Mouse (Mus musculus) embryo, embryonic 9.5 days (tissue): ENCODE measurements around the gene Rnf223.

Source experiments
- DNase-seq: peaks from one replicate; pipeline ENCODE4 v3.0.0-alpha.2; 2017; ENCODE audit errors: extremely low spot score

The Rnf223 gene

DNA sequence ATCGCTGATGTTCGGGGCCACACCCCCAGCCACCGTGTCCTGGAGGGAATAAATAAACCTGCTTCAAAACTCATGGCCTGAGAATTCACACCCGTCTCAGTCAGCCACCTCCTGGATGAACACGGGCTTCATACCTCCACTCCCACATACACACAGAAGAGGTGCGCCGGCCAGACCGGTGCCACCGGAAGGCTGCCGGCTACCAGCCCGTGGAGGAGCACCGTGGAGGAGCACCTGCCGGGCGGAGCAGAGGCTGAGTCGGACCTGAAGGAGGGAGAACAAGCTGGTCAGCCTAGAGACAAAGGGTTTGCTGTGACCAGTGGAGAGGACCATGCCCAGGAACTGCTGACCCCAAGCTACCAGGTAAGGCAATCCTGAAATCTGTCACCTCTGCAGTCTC, at the start of gene Rnf223:
TSS of gene Rnf223 (plus strand) at position 78 of the 400 bp plus-strand sequence.
- no peak for DNase-seq

DNA sequence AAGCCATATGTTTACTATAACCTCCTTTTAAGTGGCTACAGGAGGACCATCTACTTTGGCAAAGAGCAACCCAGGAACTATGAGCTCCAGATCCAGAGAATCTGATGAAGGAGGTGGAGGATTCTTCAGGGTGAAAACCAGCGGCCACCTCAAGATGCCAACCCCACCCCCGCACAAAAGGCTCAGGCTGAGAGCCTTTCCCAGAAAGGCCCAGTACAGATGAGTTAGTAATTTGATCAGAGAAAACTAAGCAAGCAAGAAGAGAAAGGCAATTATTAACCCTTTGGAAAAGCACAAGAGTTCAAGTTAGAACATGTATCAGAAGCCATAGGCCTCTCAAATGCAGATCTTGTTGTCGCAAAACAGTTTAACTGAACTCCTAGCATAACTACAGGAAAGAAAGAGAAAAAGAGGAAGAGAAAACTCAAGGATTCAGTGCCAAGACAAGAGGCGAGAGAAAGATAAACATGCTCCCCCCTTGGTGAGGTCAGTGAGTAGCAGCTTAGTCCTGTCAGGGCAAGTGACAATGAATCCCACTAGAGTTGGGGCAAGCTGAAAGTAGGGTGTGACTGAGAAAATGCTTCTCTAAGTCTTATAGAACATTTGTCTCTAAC, 47.6 kb upstream of the Rnf223 start:
- DNase-seq = no peak

DNA sequence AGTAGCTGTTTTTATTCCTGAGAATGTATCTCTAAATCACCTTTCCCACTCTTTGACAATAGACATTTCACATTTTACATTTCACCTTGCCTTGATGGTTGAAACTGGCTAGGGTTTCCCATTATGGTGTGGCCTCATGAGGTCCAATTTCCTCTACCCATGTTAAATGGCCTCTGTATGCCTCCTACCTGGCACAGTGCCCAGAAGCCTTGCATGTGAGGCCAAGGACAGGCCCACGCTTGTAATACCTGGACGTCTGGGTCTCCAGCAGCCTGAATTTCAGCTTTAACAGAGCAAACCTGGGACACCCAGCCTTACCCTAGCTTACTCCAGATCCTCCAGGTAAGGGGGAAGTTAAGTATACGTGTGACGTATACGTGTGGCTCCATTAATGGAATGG, 47.0 kb upstream of the Rnf223 start:
- DNase-seq = no peak

DNA sequence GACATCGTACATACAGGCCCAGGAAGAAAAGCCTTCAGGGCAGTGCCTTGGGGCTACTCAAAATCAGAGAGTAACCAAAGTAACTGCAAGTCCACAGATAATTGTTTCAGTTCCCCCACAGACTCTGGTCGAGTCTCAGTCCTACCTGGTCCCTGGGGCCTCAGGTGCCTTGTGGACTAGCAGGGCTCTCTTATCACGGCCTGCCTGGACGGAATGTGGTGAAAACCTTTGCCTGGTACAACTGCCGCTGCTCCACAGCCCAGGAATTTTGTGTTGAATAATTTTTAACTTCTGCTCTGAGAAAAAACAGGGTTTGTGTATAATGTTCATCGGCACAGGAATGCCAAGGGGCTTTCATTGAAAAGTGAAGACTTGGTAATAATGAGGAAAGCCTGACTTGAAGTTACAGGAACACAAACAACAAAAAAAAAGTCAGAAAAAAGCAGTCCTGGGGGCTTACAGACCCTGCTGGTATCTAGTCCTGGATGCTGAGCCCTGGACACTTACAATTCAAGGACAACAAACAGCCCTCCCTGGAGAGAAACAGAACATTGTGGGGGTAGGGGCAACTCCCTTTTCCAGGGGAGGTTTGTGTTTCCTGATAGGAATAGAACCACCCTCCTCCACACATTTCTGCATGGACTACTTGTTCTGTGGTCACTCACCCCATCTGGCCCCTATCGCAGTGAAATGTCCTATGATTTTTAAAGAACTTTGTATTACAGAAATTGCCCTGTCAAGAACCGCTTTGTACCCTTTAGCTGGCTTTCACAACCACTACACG, 46.0 kb upstream of the Rnf223 start:
- DNase-seq = no peak

DNA sequence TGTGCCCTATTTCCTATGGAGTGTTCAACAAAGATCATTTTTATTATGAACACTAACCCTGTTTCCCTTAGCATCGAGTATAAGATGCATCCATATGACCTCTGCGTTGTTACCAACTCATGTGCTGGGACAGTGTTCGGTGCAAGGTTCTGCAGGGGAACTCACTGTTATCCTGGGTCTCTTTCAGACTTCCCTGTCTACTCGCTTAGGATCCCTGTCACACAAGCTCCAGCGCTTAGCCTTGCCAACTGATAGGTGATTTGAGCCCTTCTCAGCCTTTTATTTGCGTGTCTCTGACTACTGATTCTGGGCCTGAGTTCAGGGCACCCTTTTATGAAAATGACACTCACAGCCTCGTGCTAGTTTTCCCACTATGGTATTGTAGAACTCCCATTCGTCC, 45.1 kb upstream of the Rnf223 start:
- no peak for DNase-seq

DNA sequence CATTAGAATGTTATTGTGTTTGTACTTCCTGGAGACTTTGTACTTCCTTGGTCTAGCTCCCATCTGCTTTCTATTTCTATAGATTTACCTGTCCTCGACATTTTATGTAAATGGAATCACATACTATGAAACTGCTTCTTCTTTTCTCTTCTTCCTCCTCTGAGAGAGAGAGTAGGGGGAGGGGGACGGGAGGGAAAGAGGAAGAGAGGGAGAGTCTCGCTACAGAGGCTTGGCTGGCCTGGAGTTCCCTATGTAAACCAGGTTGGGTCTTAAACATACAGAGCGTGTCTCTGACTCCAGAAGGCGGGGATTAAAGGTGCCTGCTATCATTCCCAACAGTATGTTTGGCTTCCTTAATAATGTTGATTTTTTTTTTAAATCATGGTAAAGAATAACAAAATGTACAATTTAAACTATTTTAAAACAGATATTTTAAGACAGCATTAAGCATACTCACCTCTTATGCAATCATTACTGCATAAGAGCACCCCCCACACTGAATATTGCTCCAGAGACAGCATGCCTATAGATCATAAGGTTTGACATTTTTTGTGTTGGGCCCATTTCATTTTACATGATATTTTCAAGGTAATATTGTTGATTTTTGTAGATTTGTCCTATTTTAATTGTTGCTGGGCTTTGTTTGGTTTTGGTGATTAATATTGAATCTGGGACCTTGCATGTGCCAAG, 42.8 kb upstream of the Rnf223 start:
- DNase-seq = no peak

DNA sequence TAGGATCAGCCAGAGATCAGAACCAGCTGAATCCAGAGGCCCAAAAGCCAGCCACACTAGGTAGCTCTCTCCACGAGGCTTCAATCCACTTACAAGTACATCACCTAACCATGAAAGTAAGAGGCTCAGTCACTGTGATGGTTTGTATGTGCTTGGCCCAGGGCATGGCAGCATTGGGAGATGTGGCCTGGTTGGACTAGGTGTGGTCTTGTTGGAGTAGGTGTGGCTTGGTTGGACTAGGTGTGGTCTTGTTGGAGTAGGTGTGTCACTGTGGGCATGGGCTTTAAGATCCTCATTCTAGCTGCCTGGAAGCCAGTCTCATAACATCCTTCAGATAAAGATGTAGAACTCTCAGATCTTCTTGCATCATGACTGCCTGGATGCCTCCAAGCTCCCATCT, 39.1 kb upstream of the Rnf223 start:
- DNase-seq = no peak

DNA sequence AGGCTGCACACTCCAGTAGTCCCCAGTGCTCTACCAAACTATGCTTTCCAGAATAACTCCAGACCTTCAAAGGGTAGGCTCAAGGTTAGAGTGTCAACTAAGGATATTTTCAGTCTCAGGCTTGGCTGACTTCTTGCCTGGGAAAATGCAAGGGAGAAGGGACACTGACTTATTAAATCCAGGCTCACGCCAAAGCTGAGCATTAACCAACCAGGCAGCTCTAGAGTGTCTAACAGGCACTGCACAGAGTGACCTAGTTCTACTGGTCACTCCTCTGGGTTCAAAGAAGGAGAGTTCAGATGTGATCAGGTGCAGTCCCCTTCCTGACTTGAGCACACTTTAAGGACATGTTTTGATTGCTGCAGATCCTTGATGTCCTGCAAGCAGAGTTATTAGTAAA, 37.5 kb upstream of the Rnf223 start:
- no peak for DNase-seq

DNA sequence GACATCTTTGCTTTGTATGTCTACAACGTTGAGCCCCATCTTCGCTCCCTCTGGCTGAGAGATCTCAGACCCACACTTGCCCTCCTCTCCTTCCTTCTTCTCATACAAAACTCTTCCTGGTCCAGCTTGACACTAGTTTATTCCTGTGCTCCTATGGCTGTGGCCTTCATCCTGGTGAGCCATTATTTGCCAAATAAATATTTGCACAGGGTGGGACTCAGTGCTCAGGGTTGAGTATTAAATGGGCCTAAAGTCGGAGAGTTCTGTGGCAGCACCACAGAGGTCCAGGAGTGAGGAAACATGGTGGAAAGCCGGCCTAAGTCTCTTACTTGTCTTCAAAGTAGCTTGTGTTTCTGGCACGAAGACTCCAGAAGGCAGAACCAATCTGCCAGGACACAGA, 36.6 kb upstream of the Rnf223 start:
- DNase-seq = no peak

DNA sequence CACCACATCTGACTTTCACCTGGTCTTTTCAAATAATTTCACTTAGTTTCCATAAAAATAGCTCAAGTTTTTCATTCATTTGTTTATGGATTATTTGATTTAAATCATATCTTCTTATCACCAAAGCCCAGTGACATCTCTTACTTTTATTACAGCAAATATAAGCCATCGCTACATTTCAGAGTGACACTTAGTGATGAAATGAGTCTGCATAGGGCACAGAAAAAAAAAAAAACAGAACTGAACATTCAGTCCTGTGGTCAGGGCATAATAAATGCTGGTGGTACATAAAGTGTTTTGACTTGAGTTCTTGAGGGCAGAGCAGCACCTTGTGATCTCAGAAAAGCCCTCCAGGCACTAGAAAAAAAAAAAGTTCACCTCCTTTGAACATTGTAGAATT, 34.1 kb upstream of the Rnf223 start:
- no peak for DNase-seq

DNA sequence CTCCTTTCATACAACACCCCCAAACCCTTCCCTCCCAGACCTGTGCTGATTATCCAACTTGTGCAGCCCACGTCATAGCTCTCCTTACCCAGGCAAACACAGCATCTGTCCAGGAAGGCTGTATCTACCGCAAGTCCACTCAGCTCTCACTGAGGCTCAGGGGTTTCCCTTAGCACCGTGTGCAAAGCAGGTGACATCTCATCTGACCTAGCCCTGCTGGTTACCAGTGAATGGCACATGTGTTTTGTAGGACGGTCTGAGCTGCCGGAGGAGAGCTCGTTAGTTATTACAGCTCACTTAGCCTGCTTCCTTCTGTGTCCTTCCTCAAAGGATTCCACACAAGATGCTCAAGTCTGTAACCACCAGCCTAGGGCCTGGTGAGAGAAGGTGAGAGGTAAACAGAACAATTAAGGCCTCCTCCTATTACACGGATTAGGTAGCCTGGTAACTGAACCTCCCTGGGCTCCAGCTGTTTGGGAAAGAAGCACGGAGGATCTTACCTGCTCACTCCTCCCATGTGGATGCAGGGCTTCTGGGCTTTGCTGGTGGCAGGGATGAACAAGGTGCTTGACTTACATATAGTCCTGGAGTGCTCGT, 32.4 kb upstream of the Rnf223 start:
- no peak for DNase-seq

DNA sequence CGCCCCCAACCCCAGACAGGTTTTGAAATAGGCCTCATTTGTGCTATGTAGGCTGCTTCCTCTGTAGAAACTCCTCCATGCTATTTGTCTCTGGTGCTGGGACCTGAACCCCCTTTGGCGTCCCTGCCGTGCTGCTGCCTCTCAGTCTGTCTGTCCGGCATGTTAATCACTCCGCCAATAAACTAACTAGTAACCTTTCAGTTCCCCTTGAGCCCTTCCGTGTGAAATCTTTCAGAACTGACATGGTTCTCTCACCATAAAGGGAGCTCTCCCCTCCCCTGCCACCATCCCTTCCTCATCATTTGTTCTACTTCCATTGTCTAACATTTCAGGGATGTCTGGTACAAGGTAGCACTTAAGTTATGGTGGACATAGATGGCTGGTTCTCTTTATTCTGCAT, 30.9 kb upstream of the Rnf223 start:
- DNase-seq = no peak

DNA sequence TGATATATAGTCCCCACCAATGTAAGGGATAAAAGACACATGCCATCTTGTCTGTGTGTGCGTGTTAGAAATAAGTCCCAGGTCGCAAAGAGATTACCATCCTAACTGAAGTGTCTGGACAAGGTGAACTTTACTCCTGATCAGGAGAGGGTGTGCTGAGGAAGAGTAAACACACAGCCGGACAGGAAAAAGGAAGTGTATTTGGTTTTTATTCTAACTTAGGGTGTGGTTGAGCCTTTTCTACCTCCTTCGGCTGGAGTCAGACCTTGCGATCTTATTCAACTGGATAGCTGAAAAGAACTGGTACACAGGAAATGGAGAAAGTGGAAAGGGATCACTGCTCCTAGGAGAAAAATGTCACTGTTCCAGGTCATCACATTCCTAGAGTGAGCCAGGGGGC, 29.8 kb upstream of the Rnf223 start:
- no peak for DNase-seq

DNA sequence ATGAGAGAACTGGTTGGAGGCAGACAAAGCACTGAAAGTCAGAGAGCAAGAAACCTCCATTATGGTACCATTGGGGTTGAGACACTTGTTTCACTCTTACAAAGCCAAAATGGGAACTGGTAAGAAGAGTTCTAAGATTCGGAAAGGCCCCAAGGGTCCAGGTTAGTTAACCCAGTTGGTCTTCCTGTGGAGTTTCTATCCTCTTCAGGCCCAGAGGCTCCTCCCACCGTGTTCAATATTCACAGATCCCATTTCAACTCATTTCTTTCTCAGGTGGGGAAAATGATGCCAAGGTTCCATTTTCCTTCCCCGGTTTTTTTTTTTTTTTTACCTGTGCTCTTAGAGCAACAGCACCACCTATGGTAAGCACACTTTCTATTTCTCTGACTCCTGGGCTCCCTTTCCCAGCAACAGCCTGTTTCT, 28.8 kb upstream of the Rnf223 start:
- no peak for DNase-seq

DNA sequence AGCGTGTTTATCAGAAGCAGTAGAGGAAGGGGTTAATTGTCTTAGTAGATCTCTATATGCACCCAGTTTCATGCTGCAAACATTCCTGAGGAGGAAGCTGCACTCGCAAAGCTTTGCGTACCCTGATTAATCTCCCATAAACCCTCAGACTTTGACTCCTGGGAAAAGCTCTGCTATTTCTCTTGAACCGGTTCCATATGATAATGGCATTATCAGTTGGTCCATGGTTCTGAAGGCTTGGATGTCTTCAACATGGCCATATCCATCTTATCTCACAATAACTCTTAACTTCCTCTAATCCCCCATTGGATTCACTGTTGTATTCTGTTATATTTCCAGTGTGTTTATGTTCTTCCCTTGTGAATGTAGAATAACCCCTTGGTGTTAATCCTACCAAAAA, 27.0 kb upstream of the Rnf223 start:
- DNase-seq = no peak

DNA sequence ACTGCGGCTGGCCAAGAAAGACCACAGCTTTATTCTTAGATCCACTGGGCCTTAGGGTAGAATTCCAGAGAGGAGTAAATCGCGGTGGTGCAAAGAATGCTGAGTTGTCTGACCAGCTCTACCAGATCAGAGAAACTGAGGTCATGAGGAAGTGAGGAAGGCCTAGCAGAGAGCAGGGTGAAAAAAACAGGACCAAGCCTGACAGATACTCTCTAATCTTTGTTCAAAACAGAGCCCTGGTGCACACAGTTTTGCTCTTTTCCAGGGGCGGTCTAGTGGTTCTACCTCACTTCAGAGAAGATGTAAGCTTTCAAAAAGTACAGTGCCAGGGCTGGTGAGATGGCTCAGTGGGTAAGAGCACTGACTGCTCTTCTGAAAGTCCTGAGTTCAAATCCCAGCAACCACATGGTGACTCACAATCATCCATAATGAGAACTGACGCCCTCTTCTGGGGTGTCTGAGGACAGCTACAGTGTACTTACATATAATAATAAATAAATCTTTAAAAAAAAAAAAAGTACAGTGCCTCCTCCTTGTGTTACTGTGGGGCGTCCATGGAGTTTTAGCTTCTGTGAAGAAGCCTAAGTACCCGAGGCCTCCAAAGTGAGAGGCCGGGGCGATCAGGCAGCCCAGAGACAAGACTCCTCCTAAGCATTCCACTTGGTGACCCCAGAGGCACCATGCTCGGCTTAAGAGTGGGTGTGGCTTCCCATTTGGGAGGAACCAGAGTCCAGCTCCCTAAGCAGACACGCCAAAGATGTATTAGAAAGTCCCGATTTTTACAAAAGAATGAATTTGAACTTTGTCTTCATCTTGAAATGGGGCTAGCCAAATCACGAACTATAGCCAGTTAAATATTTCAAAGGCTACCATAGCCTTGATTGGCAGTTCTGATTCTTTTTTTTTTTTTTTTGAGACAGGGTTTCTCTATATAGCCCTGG, 21.4 kb upstream of the Rnf223 start:
- DNase-seq = peak; percentile 72

DNA sequence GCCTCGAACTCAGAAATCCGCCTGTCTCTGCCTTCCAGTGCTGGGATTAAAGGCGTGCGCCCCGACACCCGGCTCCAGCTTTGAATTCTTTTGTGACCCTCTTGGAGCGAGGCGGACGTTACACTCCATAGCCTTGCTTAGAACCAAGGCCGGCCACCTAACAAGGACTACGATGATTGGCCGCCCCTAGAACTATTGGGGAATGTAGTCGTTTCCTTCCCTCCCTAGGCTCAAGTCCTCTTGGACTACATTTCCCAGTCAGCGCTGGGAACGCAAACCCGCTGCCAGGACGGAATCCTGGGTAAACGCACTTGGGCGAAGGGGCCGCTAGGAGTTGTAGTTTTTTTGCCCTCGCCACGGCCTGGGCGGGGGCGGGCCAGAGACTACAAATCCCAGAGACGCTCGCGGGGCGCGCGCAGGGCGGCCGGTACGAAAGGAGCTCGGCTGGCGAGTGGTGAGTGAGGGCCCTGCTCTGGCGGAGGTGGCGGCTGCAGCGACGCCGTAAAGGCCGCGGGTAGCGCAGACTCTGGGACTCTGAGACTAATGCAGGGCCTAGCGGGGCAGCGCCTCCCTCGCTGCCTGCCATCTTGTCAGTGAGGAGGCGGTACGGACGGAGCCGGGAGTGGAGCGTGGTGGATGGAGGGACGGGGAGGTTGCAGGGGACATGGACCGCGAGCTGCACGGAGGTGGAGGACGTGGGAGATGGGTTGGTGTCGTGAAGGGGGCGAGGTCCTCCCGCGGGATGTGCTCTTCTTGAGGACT, 20.6 kb upstream of the Rnf223 start, which contains the start of gene 9430015G10Rik:
TSS of gene 9430015G10Rik (plus strand) at position 413 of the 762 bp plus-strand sequence.
- peak; percentile 99 for DNase-seq

DNA sequence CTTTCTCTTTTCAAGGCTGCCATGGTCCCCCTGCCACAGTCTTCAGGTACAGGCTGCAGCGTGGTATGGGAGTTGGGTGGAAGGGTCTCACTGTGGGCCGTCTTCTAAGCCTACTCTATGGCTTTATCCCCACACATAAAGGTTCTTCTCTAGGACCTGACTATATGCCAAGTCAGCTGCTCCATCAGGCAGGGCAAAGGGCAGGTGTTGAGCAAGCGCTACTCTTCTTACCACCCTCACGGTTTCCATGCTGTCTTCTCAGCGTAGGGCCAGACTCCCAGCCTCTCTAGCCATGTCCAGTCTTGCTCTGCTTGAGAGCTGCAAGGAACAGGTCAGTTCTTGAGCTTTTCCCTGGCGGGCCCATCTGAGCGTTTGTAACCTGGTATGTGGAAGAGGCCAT, 6.2 kb upstream of the Rnf223 start:
- DNase-seq = no peak

DNA sequence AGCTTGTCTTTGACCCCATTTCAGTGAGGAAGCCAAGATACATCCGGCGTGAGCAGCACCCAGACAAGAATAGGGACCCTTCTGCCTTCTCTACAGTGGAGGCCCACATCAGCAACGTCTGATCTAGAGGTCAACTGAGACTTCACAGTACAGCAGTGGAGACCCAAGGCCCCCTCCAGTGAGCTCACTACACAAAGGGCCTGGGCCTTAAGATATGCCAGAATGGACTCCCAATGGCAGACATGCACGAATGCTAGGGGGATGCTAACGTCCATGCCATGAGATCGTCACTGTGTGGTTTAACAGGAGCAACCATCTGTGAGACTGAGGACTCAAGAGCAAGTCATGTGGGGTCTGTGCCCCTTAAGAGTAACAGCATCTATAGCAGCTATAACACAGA, 4.9 kb upstream of the Rnf223 start:
- DNase-seq = no peak

DNA sequence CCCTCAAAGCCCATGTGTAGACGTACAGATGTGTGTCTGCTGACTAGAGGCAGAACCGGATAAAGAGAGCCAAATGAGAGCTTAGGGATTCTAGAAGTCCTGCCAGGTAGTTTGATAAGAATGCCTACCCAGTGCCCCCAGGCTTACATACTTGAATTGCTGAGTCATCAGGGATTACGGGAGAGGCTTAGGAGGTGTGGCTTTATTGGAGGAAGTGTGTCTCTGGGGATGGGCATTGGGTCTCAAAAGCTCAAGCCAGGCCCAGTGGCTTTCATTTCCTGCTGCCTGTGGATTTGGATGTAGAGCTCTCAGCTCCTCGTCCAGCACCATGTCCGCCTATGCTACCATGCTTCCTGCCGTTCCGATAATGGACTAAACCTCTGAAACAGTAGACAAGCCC, 3.5 kb upstream of the Rnf223 start:
- no peak for DNase-seq

DNA sequence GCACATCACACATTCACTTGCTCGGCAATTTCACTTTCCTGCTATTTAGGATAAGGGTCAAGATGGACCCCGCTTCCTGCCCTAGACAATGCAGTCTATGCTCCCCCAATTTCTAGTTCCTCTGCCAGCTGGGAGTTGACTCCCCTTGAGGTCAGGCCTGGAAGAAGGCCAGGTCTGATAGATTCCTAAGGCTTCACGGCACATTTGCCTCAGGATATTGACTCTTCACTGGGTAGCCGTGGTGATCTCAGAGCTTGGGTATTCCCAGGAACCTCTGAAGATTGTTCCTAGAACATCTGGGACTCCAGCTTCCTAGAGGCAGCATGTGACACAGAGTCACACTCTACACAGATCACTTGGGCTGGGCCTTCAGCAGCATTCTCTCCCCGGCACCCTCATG, 1.6 kb upstream of the Rnf223 start:
- no peak for DNase-seq
